ENCODE assay signal across 18 mouse cellular contexts in genomic region chr15:101966808-101967207, GRCm38 (mm10). TPM values are rescaled to one million over a fixed set of nuclear protein-coding genes. Genes with fewer than 3 reads are reported as not detected.
DNase-seq lines count a peak whose midpoint lies in the region.
"Had no signal": no experiment of that assay in that cellular context is flagged by ENCODE, and none has a peak within 500 bp of the region (broad histone marks: within the 10 kb centered on the region; RNA-seq: fewer than 3 reads in every experiment).

No protein-coding gene starts in this region.

- intact Hi-C loops in heart, postnatal 25 days (cut with DNase I), result no loop called here

- peak; percentile 41 to 58 for DNase-seq in heart, adult 9 months (ENCODE audit: low spot score in 2 of 2)
- no peak for DNase-seq in heart, postnatal 25 days (ENCODE audit: low spot score)
- peak; percentile 86 for DNase-seq in urinary bladder, postnatal 14 days (ENCODE audit: low spot score)
- DNase-seq in urinary bladder, postnatal 10 days (ENCODE audit: low spot score), result no peak
- DNase-seq in lung, postnatal 14 days, result peak; percentile 66
- no peak for DNase-seq in cerebellum, adult 11-12 months
- no peak for DNase-seq in spleen, adult 12 weeks (ENCODE audit: low spot score)
- no peak for DNase-seq in right cerebral cortex, adult 2 months (ENCODE audit: low spot score in 2 of 2)
- DNase-seq: adrenal gland, adult 8-10 months; cerebellum, adult 9-11 months; embryo, embryonic 11 days; gastrocnemius, postnatal 36 days; kidney, adult 18-20 months; thymus, postnatal 14 days had no signal

RNA-seq across cellular contexts. Expression of gene Krt78, which starts 12.7 kb away (rescaled TPM):
- total RNA-seq in heart, postnatal 25 days (2021), result not detected
- total RNA-seq: adrenal gland, adult 8-10 months; gastrocnemius, postnatal 36 days; layer of hippocampus, adult 2 months; liver, adult 2 months; megakaryocyte progenitor cell, adult 5-6 weeks had no signal

RNA-seq across cellular contexts. Expression of gene Krt79, which starts 26.7 kb away (rescaled TPM):
- total RNA-seq in heart, postnatal 25 days (2021), result not detected
- total RNA-seq: layer of hippocampus, adult 2 months; left cerebral cortex, postnatal 10 days; megakaryocyte progenitor cell, adult 5-6 weeks had no signal

RNA-seq across cellular contexts. Expression of gene Krt8, which starts 37.5 kb away (rescaled TPM):
- total RNA-seq in heart, postnatal 25 days (2021), result 1 to 10 TPM; 2.5 to 2.7 TPM
- total RNA-seq: left cerebral cortex, postnatal 10 days had no signal

RNA-seq across cellular contexts. Expression of gene Krt4, which starts 42.3 kb away (rescaled TPM):
- not detected for total RNA-seq in heart, postnatal 25 days (2021)
- total RNA-seq: adrenal gland, adult 8-10 months; layer of hippocampus, adult 2 months; left cerebral cortex, postnatal 10 days; liver, adult 2 months had no signal

Comparison
In these comparisons a context has a peak if more than half of its experiments do, and no peak if none do; other contexts are left out.
1. DNase-seq: peak in heart, adult 9 months (2 of 2), urinary bladder, postnatal 14 days (single experiment) and lung, postnatal 14 days (single experiment); none in heart, postnatal 25 days (single experiment), urinary bladder, postnatal 10 days (single experiment), cerebellum, adult 11-12 months (single experiment), spleen, adult 12 weeks (single experiment) and right cerebral cortex, adult 2 months (0 of 2).